Mouse (Mus musculus) forebrain, embryonic 12.5 days (tissue): ENCODE data around the gene Smurf2. TPM values are rescaled to one million over a fixed set of nuclear protein-coding genes. Genes with fewer than 3 reads are reported as not detected.

Experiments used
- ATAC-seq: fragments of 200-750 bp; cut with Nextera tagmentation; 2 replicates; pipeline ENCODE4 v1.8.0; 2017; ENCODE audit warnings: moderate TSS enrichment; ENCODE audit not compliant: low FRiP score
- H3K27ac ChIP-seq: fragments of 300-500 bp; sonication (generic); 2 replicates; pipeline ENCODE4 v1.5.1; 2016; ENCODE audit warnings: mild to moderate bottlenecking
- H3K27me3 ChIP-seq: fragments of 300-500 bp; sonication (generic); 2 replicates; pipeline ENCODE4 v1.6.1; 2016; ENCODE audit warnings: mild to moderate bottlenecking
- H3K36me3 ChIP-seq: fragments of 300-500 bp; sonication (generic); replicated peaks from 2 replicates; pipeline ENCODE4 v1.6.1; 2016; ENCODE audit warnings: mild to moderate bottlenecking
- H3K4me1 ChIP-seq: fragments of 300-500 bp; sonication (generic); 2 replicates; pipeline ENCODE4 v1.6.1; 2016
- H3K4me2 ChIP-seq: fragments of 300-500 bp; sonication (generic); 2 replicates; pipeline ENCODE4 v1.6.1; 2016; ENCODE audit warnings: mild to moderate bottlenecking, moderate library complexity
- H3K4me3 ChIP-seq: fragments of 300-500 bp; sonication (generic); replicated peaks from 2 replicates; pipeline ENCODE4 v1.5.1; 2016; ENCODE audit warnings: mild to moderate bottlenecking
- H3K9ac ChIP-seq: fragments of 300-500 bp; sonication (generic); 2 replicates; pipeline ENCODE4 v1.6.1; 2016; ENCODE audit warnings: mild to moderate bottlenecking
- H3K9me3 ChIP-seq: fragments of 300-500 bp; sonication (generic); 2 replicates; pipeline ENCODE4 v1.6.1; 2016
- whole genome bisulfite sequencing: fragments of 180-500 bp; shearing (Covaris S2); methylation state at CpG from one replicate; pipeline ENCODE4 v1.1.7; 2016; 5-methylcytosine and 5-hydroxymethylcytosine counted together
- polyA plus RNA-seq: library from polyadenylated mRNA; unstranded; fragments of >200 nt; fragmentation: Nextera tagmentation; extraction: Ambion mirVana; gene quantifications from 2 replicates; pipeline ENCODE4 v1.2.1, GENCODE M21; 2016

Smurf2 gene
- polyA plus RNA-seq, result 17.3 and 18.3 TPM in 2 replicates

DNA sequence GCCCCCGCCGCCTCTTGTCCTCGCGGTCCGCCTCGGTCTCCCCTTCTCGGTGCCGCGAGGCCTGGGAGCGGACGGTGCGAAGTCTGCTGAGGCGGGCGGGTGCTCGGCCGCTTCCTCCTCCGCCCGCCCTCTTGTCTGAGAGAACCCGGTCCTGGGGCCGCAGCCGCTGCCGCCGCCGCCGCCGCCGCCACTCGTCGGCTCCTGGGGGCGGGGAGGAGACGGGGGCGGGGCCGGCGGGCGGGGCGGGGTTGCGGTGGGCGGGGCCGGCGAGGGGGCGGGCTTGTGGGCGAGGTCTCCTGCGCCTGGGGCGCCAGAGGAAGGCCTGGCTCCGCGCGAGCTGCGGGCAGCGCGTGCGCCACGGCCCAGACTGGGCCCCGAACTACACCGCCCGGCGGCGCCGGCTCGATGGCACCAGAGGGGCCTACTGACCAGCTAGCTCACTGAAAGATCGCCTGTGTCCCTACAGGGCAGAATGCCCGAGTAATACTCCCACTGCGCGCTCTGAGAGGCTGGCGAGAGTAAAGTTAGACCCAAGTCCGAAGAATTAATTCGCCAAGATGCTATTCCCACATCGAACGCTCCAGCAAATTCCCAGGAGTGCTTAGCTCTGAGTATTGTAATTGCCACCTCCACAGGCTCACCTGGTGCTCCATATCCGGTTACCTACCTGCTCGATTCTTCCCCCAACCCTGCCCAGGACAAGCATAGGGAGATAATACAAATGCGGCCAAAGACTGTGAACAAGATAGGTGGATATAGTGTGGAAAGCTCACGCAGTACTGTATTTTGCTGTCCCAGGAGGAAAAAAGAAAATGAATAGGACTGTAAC lies at the start of gene Smurf2:
TSS of gene Smurf2 (minus strand) at position 165 of the 829 bp plus-strand sequence.
- no peaks in the 10 kb centered on the region for H3K36me3 ChIP-seq
- 3% methylated on average over 55 of the region's 72 CpGs for WGBS

DNA sequence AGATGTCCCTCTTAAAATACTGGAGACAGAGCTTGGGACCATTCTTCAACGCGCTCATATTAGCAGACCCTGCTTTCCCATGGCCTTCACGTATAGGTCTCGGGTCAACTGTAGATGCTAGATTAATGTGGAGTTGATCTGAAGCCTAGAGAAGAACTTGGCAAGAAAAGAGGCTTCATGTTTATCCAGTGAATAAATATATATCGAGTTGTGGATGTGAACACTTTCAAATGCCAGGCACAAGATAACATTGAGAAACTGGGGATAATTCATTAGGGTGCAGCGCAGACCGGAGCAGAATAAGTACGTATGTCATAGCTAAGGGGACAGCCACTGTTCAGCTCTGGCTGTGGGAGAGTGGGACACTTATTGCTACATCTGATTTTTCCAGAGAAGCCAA lies 49.3 kb upstream of the Smurf2 start:
- 94% methylated on average over 8 of the region's 8 CpGs for WGBS
- no peak overlapping the region for H3K4me2 ChIP-seq
- no peaks in the 10 kb centered on the region for H3K4me1 ChIP-seq
- no peaks in the 10 kb centered on the region for H3K27me3 ChIP-seq
- no peaks in the 10 kb centered on the region for H3K36me3 ChIP-seq
- H3K27ac ChIP-seq, result no peak overlapping the region
- no peaks in the 10 kb centered on the region for H3K9me3 ChIP-seq
- no peak for ATAC-seq
- H3K9ac ChIP-seq, result no peak overlapping the region
- no peak overlapping the region for H3K4me3 ChIP-seq

More for the DNA sequence above, at the start of gene Smurf2:
- H3K4me2 ChIP-seq, result peak within 1 kb of the TSS; percentile 93
- peak within 1 kb of the TSS; percentile 98 for H3K9ac ChIP-seq
- no peaks in the 10 kb centered on the region for H3K27me3 ChIP-seq
- peaks cover 27% of the 10 kb centered on the region for H3K4me1 ChIP-seq
- H3K27ac ChIP-seq, result peak within 1 kb of the TSS; percentile 98
- H3K4me3 ChIP-seq, result peak within 1 kb of the TSS; percentile 93
- peak; percentile 94 for ATAC-seq
- no peaks in the 10 kb centered on the region for H3K9me3 ChIP-seq

DNA sequence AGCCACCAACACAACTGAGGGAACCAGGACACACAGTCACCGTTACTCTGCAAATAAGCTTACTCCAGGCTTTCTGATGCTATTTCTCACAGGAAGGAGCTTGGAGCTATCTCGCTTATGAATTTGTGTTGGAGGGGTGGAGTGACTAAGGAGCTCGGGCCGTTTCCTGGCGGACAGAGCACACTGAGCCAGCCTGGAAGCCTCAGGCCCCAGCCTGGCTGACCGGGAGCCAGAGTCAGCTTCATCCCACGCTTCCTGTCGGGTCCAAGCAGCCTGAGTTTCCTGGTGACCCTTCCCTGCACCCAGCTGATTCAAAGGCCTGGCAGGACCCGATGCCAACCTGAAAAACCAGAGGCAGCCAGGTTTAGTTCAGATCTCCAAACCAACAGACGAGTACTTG lies 47.1 kb upstream of the Smurf2 start:
- Histone ChIP-seq H3K4me3 (no peak overlapping the region), H3K9me3 (no peaks in the 10 kb centered on the region), H3K4me1 (no peaks in the 10 kb centered on the region), H3K27me3 (no peaks in the 10 kb centered on the region), H3K27ac (no peak overlapping the region), H3K9ac (no peak overlapping the region), H3K36me3 (no peaks in the 10 kb centered on the region), H3K4me2 (no peak overlapping the region)
- ATAC-seq, result no peak
- 83% methylated on average over 10 of the region's 10 CpGs for WGBS

DNA sequence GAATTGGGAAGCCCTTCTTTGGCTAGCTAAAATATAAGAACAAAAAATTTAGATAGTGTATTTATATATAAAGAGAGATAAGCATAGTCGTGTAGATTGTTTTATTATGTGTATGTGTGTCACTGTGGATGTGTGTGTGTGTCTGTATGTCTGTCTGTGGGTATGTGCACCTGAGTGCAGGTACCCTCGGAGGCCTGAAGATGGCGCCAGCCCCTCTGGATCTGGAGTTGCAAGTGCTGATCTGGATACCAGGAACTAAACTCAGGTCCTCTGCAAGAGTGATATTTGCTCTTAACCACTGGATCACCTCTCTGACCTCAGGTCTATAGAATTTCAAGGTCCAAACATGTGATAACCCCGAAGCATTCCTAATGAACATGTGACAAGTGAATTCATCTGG lies 45.4 kb upstream of the Smurf2 start:
- Histone ChIP-seq H3K4me2 (no peak overlapping the region), H3K27ac (no peak overlapping the region), H3K9ac (no peak overlapping the region), H3K4me1 (no peaks in the 10 kb centered on the region), H3K9me3 (no peaks in the 10 kb centered on the region), H3K36me3 (no peaks in the 10 kb centered on the region), H3K4me3 (no peak overlapping the region), H3K27me3 (no peaks in the 10 kb centered on the region)
- 91% methylated on average over 4 of the region's 4 CpGs for WGBS
- no peak for ATAC-seq

DNA sequence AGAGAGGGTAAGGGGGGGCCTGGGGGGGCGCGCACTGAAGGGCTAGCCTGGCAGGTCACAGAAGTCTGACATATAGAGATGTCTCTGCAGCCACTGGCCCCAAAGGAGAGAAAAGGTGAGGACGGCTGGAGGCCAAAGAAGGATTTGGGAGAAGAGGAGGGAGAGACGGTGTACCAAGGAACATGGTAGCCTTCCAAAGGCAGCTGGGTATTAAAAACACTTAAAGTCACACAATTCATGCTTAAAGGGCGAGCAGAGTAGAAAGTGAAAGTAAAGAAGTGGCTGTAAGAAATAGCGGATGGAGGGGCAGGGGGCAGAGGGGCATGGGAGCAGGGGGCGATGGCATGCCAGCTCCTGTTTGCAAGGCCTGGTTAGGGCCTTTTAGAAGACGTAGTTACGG lies 41.8 kb upstream of the Smurf2 start:
- no peaks in the 10 kb centered on the region for H3K9me3 ChIP-seq
- no peaks in the 10 kb centered on the region for H3K36me3 ChIP-seq
- ATAC-seq, result no peak
- no peak overlapping the region for H3K4me2 ChIP-seq
- no peaks in the 10 kb centered on the region for H3K27me3 ChIP-seq
- 88% methylated on average over 9 of the region's 9 CpGs for WGBS
- H3K4me1 ChIP-seq, result no peaks in the 10 kb centered on the region
- no peak overlapping the region for H3K27ac ChIP-seq
- H3K9ac ChIP-seq, result no peak overlapping the region
- no peak overlapping the region for H3K4me3 ChIP-seq

DNA sequence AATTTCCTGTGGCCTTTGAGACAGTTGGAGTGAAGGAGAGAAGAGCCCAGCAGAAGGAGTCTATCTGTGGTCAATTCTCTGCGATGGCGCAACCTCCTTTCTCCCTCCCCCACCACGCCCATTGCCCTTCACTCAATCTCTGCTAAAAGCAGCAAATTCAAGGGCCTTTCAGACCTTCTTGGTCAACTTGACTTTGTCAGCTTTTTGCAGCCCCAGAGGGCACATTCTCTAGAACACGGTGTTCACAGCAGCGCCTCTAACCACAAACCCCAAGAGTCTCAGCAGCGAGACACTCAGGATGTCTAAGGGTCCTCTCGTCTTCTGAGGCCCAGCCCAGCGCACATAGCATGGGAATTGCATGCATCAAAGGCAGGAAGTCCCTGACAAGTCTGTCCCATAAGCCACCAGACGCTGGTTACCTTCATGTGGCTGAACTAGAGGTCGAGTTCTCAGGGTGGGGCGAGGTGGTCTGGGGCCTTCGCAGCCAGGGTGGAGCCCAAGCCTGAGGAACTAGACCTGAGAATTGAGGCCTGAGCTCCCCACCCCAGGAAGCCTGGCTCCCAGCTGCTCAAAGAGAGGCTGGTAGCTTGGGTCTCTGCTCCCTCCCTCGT lies 41.1 kb upstream of the Smurf2 start:
- Histone ChIP-seq H3K27me3 (no peaks in the 10 kb centered on the region), H3K4me3 (no peak overlapping the region), H3K4me2 (no peak overlapping the region), H3K9ac (no peak overlapping the region), H3K9me3 (no peaks in the 10 kb centered on the region), H3K27ac (no peak overlapping the region), H3K36me3 (no peaks in the 10 kb centered on the region), H3K4me1 (no peaks in the 10 kb centered on the region)
- WGBS, result 83% methylated on average over 13 of the region's 13 CpGs
- no peak for ATAC-seq

DNA sequence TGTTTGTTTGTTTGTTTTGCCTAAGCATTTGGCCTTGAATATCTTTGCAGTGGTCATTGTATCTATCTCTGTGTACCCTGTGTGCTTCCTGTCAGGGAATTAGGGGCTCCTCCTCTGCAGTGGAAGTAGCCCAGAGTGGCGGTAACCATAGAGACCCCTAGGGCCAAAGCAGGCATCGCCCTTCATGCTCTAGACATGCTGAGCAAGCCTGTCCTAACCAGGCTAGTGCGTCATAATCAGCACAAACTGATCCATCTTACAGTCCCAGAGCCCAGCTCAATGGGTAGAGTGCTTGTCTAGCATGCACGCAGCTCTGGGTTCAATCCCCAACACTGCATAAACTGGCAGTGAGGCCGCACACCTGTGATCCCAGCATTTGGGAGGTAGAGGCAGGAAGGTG lies 38.6 kb upstream of the Smurf2 start:
- H3K9me3 ChIP-seq, result no peaks in the 10 kb centered on the region
- H3K27me3 ChIP-seq, result no peaks in the 10 kb centered on the region
- H3K4me1 ChIP-seq, result no peaks in the 10 kb centered on the region
- no peak for ATAC-seq
- WGBS, result 82% methylated on average over 5 of the region's 5 CpGs
- H3K9ac ChIP-seq, result no peak overlapping the region
- H3K4me3 ChIP-seq, result no peak overlapping the region
- no peak overlapping the region for H3K27ac ChIP-seq
- no peak overlapping the region for H3K4me2 ChIP-seq
- H3K36me3 ChIP-seq, result no peaks in the 10 kb centered on the region

DNA sequence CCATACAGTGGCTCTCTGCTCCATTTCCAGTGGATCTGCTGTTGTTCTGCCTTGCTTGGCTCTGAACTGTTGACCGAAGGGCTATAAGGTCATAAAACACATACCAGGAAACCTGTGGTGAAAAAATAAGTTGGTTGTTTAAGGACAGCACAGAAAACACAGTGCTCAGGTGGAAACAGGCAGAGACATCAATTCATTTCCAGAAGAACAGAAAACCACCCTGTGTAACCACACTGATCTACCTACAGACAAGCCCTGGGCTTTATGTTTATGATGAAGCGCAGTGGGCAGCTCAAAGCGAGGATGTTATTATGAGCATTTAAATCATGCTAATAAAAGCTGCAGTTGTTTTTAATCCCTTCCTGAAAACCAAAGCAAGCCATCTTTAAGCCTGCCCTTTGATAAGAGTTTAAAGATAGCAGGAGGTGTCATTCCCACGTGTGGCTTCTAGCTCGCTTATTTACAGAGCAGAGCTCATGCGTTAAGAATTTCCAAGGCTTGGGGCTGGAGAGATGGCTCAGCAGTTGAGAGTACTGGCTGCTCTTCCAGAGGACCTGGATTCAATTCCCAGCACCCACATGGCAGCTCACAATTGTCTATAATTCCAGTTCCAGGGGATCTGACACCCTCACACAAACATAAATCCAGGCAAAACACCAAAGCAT lies 38.0 kb upstream of the Smurf2 start:
- H3K36me3 ChIP-seq, result no peaks in the 10 kb centered on the region
- no peaks in the 10 kb centered on the region for H3K9me3 ChIP-seq
- no peak overlapping the region for H3K4me3 ChIP-seq
- H3K4me1 ChIP-seq, result no peaks in the 10 kb centered on the region
- WGBS, result 88% methylated on average over 6 of the region's 6 CpGs
- no peaks in the 10 kb centered on the region for H3K27me3 ChIP-seq
- no peak overlapping the region for H3K9ac ChIP-seq
- no peak for ATAC-seq
- no peak overlapping the region for H3K4me2 ChIP-seq
- no peak overlapping the region for H3K27ac ChIP-seq

DNA sequence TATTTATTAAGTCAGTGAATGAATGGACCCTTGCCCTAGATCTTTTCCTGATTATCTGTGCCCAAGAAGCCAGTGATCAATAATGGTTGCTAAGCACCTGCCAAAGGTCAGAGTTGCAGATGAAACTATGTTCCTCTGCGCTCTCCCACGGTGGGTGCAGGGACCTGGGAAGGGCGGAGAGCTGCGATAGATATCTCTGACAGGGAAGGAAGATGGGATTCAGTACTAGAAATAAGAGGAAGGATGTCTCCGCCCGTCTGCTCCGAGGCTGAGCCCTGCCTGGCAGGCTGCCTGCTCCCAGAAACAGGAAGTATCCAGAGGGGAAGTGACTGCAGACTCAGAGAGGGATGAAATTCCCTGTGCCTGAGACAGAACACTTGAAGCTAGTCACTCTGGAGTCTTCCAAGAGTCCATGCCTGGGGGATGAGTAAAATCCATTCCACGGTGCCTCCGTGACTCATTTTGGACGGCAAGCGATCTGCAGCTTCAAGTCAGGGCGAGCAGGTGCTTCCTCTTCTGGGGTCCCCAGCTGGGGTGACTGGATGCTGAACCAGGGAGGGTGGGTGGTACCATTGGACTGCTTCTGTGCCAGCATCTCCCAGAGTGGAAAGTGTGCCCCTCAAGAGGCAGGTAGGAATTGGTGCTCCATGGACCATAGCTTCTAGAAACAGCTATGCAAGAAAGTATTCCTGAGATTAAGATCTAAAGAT lies 36.9 kb upstream of the Smurf2 start:
- Histone ChIP-seq H3K9ac (no peak overlapping the region), H3K27me3 (no peaks in the 10 kb centered on the region), H3K4me3 (no peak overlapping the region), H3K27ac (no peak overlapping the region), H3K4me2 (no peak overlapping the region), H3K4me1 (no peaks in the 10 kb centered on the region), H3K36me3 (no peaks in the 10 kb centered on the region), H3K9me3 (no peaks in the 10 kb centered on the region)
- no peak for ATAC-seq
- 85% methylated on average over 12 of the region's 12 CpGs for WGBS

DNA sequence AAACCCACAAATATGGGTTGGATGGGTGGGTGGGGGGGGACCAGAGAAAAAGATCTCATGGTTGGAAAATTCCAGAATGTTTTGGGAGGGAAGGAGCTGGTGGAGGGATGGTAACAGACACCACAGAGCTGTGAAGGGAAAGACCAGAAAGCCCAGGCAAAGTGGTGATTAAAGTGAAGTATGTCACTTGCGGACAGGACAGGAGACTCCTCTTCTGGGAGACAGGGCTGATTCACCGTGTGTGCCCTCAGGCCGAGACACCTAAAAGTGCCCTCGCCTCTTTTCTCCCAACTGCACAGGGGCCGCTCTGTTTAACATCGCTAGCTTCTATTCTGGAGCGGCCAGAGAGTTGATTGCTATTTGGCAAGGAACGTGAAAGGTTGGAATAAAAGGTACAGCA lies 34.1 kb upstream of the Smurf2 start:
- no peak for ATAC-seq
- Histone ChIP-seq H3K4me1 (no peaks in the 10 kb centered on the region), H3K27ac (no peak overlapping the region), H3K9me3 (no peaks in the 10 kb centered on the region), H3K4me3 (no peak overlapping the region), H3K4me2 (no peak overlapping the region), H3K9ac (no peak overlapping the region), H3K36me3 (no peaks in the 10 kb centered on the region), H3K27me3 (no peaks in the 10 kb centered on the region)
- WGBS, result 80% methylated on average over 8 of the region's 8 CpGs

DNA sequence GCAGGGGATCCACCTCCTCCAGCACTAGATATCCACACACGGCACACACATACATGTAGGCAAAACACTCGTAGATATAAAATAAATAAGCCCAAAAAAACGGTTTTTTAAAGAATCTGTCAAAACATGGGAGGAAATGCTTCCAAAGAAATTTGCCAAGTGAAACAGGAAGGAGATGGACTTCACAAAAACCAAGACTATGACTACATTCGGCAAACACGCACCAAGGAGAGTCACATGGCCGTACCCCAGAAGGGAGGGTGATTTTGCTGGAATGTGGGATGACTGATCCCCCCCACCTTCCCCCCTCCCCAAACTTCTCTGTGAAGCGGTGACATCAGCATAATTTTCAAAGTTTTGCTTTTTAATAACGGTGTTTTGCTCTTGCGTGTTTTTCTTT lies 33.6 kb upstream of the Smurf2 start:
- Histone ChIP-seq H3K9me3 (no peaks in the 10 kb centered on the region), H3K4me1 (no peaks in the 10 kb centered on the region), H3K4me3 (no peak overlapping the region), H3K9ac (no peak overlapping the region), H3K27ac (no peak overlapping the region), H3K27me3 (no peaks in the 10 kb centered on the region), H3K4me2 (no peak overlapping the region), H3K36me3 (no peaks in the 10 kb centered on the region)
- 85% methylated on average over 9 of the region's 9 CpGs for WGBS
- ATAC-seq, result no peak

DNA sequence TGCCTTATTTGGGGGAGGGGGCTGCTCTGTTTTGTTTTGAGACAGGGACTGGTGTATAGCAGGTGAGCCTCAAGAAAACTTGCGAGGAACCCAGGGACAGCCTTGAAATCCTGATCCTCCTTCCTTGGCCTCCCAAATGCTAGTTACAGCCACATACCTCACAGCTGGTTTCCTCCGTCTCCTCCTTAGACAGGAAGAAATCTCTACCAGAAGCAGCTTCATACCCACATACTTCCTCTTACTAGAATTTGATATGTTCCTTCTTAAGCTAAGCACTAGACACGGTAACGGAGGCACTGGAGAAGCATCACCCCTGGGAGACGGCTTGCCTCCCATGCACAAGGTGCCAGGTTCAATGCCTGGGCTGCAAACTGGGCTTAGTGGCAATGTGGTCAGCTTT lies 16.8 kb upstream of the Smurf2 start:
- 90% methylated on average over 5 of the region's 5 CpGs for WGBS
- Histone ChIP-seq H3K9ac (no peak overlapping the region), H3K27me3 (no peaks in the 10 kb centered on the region), H3K36me3 (no peaks in the 10 kb centered on the region), H3K27ac (no peak overlapping the region), H3K9me3 (no peaks in the 10 kb centered on the region), H3K4me2 (no peak overlapping the region), H3K4me3 (no peak overlapping the region), H3K4me1 (no peaks in the 10 kb centered on the region)
- no peak for ATAC-seq
